ENCODE assay signal across 9 mouse cellular contexts in the genomic region with DNA sequence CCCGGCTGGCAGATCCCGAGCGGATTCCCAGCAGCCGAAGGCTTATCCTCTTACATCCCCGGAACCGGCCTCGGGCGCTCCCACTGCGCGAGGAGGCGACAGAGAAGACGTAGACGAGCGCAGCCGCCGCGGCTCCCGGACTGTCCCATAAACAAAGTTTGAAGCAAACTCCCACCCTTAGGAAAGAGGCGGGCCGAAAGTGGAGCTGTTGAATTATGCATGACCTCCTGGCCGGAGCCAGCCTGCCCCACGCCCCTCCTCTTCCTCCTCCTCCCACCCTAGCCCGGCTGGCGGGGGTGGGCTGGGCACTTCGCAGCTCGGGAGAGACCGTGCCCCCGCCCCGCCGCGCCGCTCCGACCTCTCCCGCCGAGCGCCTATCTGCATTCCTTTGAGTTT. TPM values are rescaled to one million over a fixed set of nuclear protein-coding genes. Genes with fewer than 3 reads are reported as not detected.
A peak's percentile ranks its signal among the peaks of the same experiment; 100 is the strongest.
DNase-seq lines count a peak whose midpoint lies in the region; ATAC-seq and TF ChIP-seq lines count a peak whose summit lies in the region.
"Had no signal": no experiment of that assay in that cellular context is flagged by ENCODE, and none has a peak within 500 bp of the region (broad histone marks: within the 10 kb centered on the region; RNA-seq: fewer than 3 reads in every experiment).

A gene (minus strand): TSS at position 251 of the 396 bp plus-strand sequence.

- H3K27me3 ChIP-seq in CH12.LX (replicated peaks): no peaks in the 10 kb centered on the region
- no peaks in the 10 kb centered on the region for H3K27me3 ChIP-seq in forebrain, embryonic 15.5 days
- H3K27me3 ChIP-seq in heart, postnatal 0 days (ENCODE audit: control insufficient read depth, insufficient read depth, low read length): no peaks in the 10 kb centered on the region
- H3K27me3 ChIP-seq in liver, postnatal 0 days (ENCODE audit: insufficient read depth, low read length): peaks cover 28% of the 10 kb centered on the region

- peaks cover 0 to 24% of the 10 kb centered on the region in 2 experiments for H3K36me3 ChIP-seq in CH12.LX (replicated peaks in 1 of 2; ENCODE audit: control insufficient read depth in 1 of 2, insufficient read depth in 1 of 2, low read length in 1 of 2)
- no peaks in the 10 kb centered on the region for H3K36me3 ChIP-seq in forebrain, embryonic 15.5 days
- H3K36me3 ChIP-seq in heart, postnatal 0 days (replicated peaks; ENCODE audit: control insufficient read depth, insufficient read depth, low read length): no peaks in the 10 kb centered on the region
- H3K36me3 ChIP-seq in liver, postnatal 0 days (replicated peaks; ENCODE audit: insufficient read depth, low read length): no peaks in the 10 kb centered on the region

- H3K27ac ChIP-seq in CH12.LX (ENCODE audit: insufficient read depth, low read depth): peak within 1 kb of the TSS; percentile 22
- peak within 1 kb of the TSS; percentile 52 for H3K27ac ChIP-seq in forebrain, embryonic 15.5 days (replicated peaks)
- H3K27ac ChIP-seq in heart, postnatal 0 days (ENCODE audit: low read depth): peak within 1 kb of the TSS; percentile 100
- H3K27ac ChIP-seq in liver, postnatal 0 days (ENCODE audit: low read depth): peak within 1 kb of the TSS; percentile 86
- H3K27ac ChIP-seq in olfactory bulb, adult 2 months (ENCODE audit: insufficient read depth, low read depth, low read length): no peak within 1 kb of the TSS

- peak; percentile 91 for DNase-seq in CH12.LX (ENCODE audit: extremely low read depth)
- DNase-seq in cerebellum, adult 11 months: peak; percentile 16
- DNase-seq in heart, postnatal 0 days (ENCODE audit: low spot score): peak; percentile 98
- peak; percentile 28 for DNase-seq in large intestine, adult 2 months (ENCODE audit: low read depth, low spot score)
- DNase-seq in liver, postnatal 0 days: peak; percentile 80
- DNase-seq in thymus, postnatal 14 days: peak; percentile 6

- in situ Hi-C loops in CH12.LX (cut with MboI; ENCODE audit: low pct_ligation_motif_present, low pct_unique_long_range_greater_than_20kb, low sequenced_read_pairs): loop anchor here (5.0 kb wide), 1 partner anchor 103 kb away; no protein-coding TSS in a partner anchor

- 0 out of 2 replicates have a peak, but pooled peaks have one; percentile 6 for TF ChIP-seq EP300 in CH12.LX (IDR thresholded peaks at IDR 0.05; ENCODE audit: low read length)
- no peak; the same call in 1 of the 2 replicates for TF ChIP-seq EP300 in heart, postnatal 0 days (IDR thresholded peaks at IDR 0.05; ENCODE audit: low read depth)
- TF ChIP-seq EP300 in liver, postnatal 0 days (IDR thresholded peaks at IDR 0.05; ENCODE audit: low read depth): no peak

- dilution Hi-C loops in CH12.LX (cut with MboI; ENCODE audit: extremely low pct_ligation_motif_present, extremely low pct_unique_long_range_greater_than_20kb, low sequenced_read_pairs): no loop called here

- H3K4me2 ChIP-seq in CH12.LX (ENCODE audit: insufficient read depth, low read depth, poor library complexity, severe bottlenecking): peak within 1 kb of the TSS; percentile 38
- H3K4me2 ChIP-seq in forebrain, embryonic 15.5 days (replicated peaks): peak within 1 kb of the TSS; percentile 84
- H3K4me2 ChIP-seq in heart, postnatal 0 days (ENCODE audit: low read depth, low read length): peak within 1 kb of the TSS; percentile 70
- H3K4me2 ChIP-seq in liver, postnatal 0 days (ENCODE audit: low read depth, low read length): peak within 1 kb of the TSS; percentile 72

- peak; percentile 73 for TF ChIP-seq POLR2A in CH12.LX (IDR thresholded peaks at IDR 0.05; ENCODE audit: low read depth, low read length)
- peak; percentile 33; the same call in 1 of the 2 replicates for TF ChIP-seq POLR2A in olfactory bulb, adult 2 months (IDR thresholded peaks at IDR 0.05; ENCODE audit: insufficient read depth, low read depth, low read length)

- peaks cover 38% of the 10 kb centered on the region for H3K79me2 ChIP-seq in CH12.LX (replicated peaks; ENCODE audit: control insufficient read depth, extremely low read depth, insufficient read depth, poor library complexity, severe bottlenecking)

- H3K4me1 ChIP-seq in CH12.LX (ENCODE audit: control insufficient read depth in 1 of 2, insufficient read depth in 2 of 2): peaks cover under 1 to 36% of the 10 kb centered on the region in 2 experiments; a peak in 2 of 4 replicates
- peaks cover 9% of the 10 kb centered on the region for H3K4me1 ChIP-seq in forebrain, embryonic 15.5 days
- H3K4me1 ChIP-seq in heart, postnatal 0 days (ENCODE audit: control insufficient read depth, insufficient read depth): peaks cover 27% of the 10 kb centered on the region
- no peaks in the 10 kb centered on the region for H3K4me1 ChIP-seq in liver, postnatal 0 days (ENCODE audit: insufficient read depth)
- H3K4me1 ChIP-seq in olfactory bulb, adult 2 months (ENCODE audit: control insufficient read depth, insufficient read depth, low read length): peaks cover 12% of the 10 kb centered on the region

- H3K9ac ChIP-seq in CH12.LX (ENCODE audit: insufficient read depth, low read depth): peak within 1 kb of the TSS; percentile 85
- H3K9ac ChIP-seq in forebrain, embryonic 15.5 days (replicated peaks): peak within 1 kb of the TSS; percentile 63
- H3K9ac ChIP-seq in heart, postnatal 0 days (replicated peaks; ENCODE audit: low read depth, low read length): peak within 1 kb of the TSS; percentile 92
- peak within 1 kb of the TSS; percentile 68 for H3K9ac ChIP-seq in liver, postnatal 0 days (replicated peaks)

- 0% methylated on average over 36 of the region's 36 CpGs for WGBS in forebrain, embryonic 15.5 days
- 0% methylated on average over 35 of the region's 36 CpGs for WGBS in heart, postnatal 0 days
- under 1% methylated on average over 36 of the region's 36 CpGs for WGBS in large intestine, adult 2 months
- WGBS in liver, postnatal 0 days (ENCODE audit: insufficient replicate concordance): under 1% methylated on average over 33 of the region's 36 CpGs
- WGBS in olfactory bulb, adult 2 months: under 1% methylated on average over 36 of the region's 36 CpGs

- TF ChIP-seq CTCF in CH12.LX (conservative IDR thresholded peaks at IDR 0.05 in 1 of 2, IDR thresholded peaks at IDR 0.05 in 1 of 2; ENCODE audit: low read depth in 2 of 2, low read length in 2 of 2): no peak
- no peak for TF ChIP-seq CTCF in heart, postnatal 0 days (IDR thresholded peaks at IDR 0.05; ENCODE audit: low read depth)
- no peak for TF ChIP-seq CTCF in liver, postnatal 0 days (IDR thresholded peaks at IDR 0.05; ENCODE audit: low read depth)
- TF ChIP-seq CTCF in olfactory bulb, adult 2 months (IDR thresholded peaks at IDR 0.05; ENCODE audit: insufficient read depth, low read depth, low read length): no peak

- peak within 1 kb of the TSS; percentile 43 to 82 (median 78) for H3K4me3 ChIP-seq in CH12.LX (replicated peaks in 1 of 3; ENCODE audit: low read depth in 2 of 3, low read length in 2 of 3, poor library complexity in 1 of 3)
- peak within 1 kb of the TSS; percentile 53 for H3K4me3 ChIP-seq in forebrain, embryonic 15.5 days
- peak within 1 kb of the TSS; percentile 92 for H3K4me3 ChIP-seq in heart, postnatal 0 days (ENCODE audit: low read depth, low read length)
- peak within 1 kb of the TSS; percentile 68 for H3K4me3 ChIP-seq in liver, postnatal 0 days (ENCODE audit: low read depth, low read length)
- H3K4me3 ChIP-seq in olfactory bulb, adult 2 months (ENCODE audit: insufficient read depth, low read depth, low read length): peak within 1 kb of the TSS; percentile 56

- no peaks in the 10 kb centered on the region for H3K9me3 ChIP-seq in CH12.LX (replicated peaks; ENCODE audit: low read length)
- no peaks in the 10 kb centered on the region for H3K9me3 ChIP-seq in forebrain, embryonic 15.5 days
- H3K9me3 ChIP-seq in heart, postnatal 0 days (replicated peaks; ENCODE audit: control insufficient read depth, low read length): no peaks in the 10 kb centered on the region
- no peaks in the 10 kb centered on the region for H3K9me3 ChIP-seq in liver, postnatal 0 days (ENCODE audit: low read length)

- no peak; the same call in 1 of the 2 replicates for TF ChIP-seq RAD21 in CH12.LX (IDR thresholded peaks at IDR 0.05; ENCODE audit: low read depth, low read length)

- ATAC-seq in forebrain, embryonic 15.5 days (replicated peaks): peak; percentile 88
- ATAC-seq in heart, postnatal 0 days (ENCODE audit: insufficient read depth, low read depth): peak; percentile 96
- ATAC-seq in liver, postnatal 0 days: peak; percentile 94

TF ChIP-seq in CH12.LX, 34 proteins besides CTCF, POLR2A, EP300 and RAD21:
- peak; percentile 27; the same call in 1 of the 2 replicates for TF ChIP-seq NELFE (IDR thresholded peaks at IDR 0.05; ENCODE audit: low read depth, low read length)
- peak; percentile 70 for TF ChIP-seq NRF1 (IDR thresholded peaks at IDR 0.05; ENCODE audit: low read depth, low read length)
- peak; percentile 70; the same call in 1 of the 2 replicates for TF ChIP-seq ZMIZ1 (IDR thresholded peaks at IDR 0.05; ENCODE audit: low read depth, low read length)
- TF ChIP-seq ELF1 (IDR thresholded peaks at IDR 0.05; ENCODE audit: low read depth, low read length): peak; percentile 48
- no peak for TF ChIP-seq TCF12 (IDR thresholded peaks at IDR 0.05; ENCODE audit: low read depth, low read length)
- TF ChIP-seq MYC (IDR thresholded peaks at IDR 0.05; ENCODE audit: low read depth, low read length): no peak
- TF ChIP-seq IRF4 (IDR thresholded peaks at IDR 0.05; ENCODE audit: low read depth, low read length): peak; percentile 9; the same call in 1 of the 2 replicates
- peak; percentile 37; the same call in 1 of the 2 replicates for TF ChIP-seq SIN3A (IDR thresholded peaks at IDR 0.05; ENCODE audit: low read length)
- no peak for TF ChIP-seq MAX (IDR thresholded peaks at IDR 0.05; ENCODE audit: low read length)
- TF ChIP-seq RCOR1 (conservative IDR thresholded peaks at IDR 0.05; ENCODE audit: low read depth, low read length): 0 out of 2 replicates have a peak, but pooled peaks have one; percentile 15
- TF ChIP-seq UBTF (IDR thresholded peaks at IDR 0.05; ENCODE audit: low read depth, low read length): 0 out of 2 replicates have a peak, but pooled peaks have one; percentile 9
- peak; percentile 75 for TF ChIP-seq MAZ (IDR thresholded peaks at IDR 0.05; ENCODE audit: low read depth, low read length)
- no peak for TF ChIP-seq MAFK (IDR thresholded peaks at IDR 0.05; ENCODE audit: insufficient replicate concordance, low read length)

RNA-seq across cellular contexts. Expression of the gene that starts here (rescaled TPM):
- total RNA-seq in CH12.LX (2012; rRNA removed) (8.3 and 12.8 TPM in 2 replicates), CH12.LX (2014; rRNA removed) (14.8 and 16.2 TPM in 2 replicates)
- 13.3 and 13.5 TPM in 2 replicates for polyA plus RNA-seq in CH12.LX (2012; ENCODE audit: insufficient read length, low read depth)
- 10.7 TPM in 2 replicates for polyA plus RNA-seq in forebrain, embryonic 15.5 days (2015; fragmentation: Nextera tagmentation; extraction: Ambion mirVana)
- total RNA-seq in heart, postnatal 0 days (2014; rRNA removed; ENCODE audit: low replicate concordance): 88.9 and 90.9 TPM in 2 replicates
- polyA plus RNA-seq in heart, postnatal 0 days (2015; fragmentation: Nextera tagmentation; extraction: Ambion mirVana): 24.9 and 26.1 TPM in 2 replicates
- 4.0 and 7.9 TPM in 2 replicates for polyA plus RNA-seq in large intestine, adult 2 months (2012; rRNA removed)
- polyA plus RNA-seq in liver, postnatal 0 days (2015; fragmentation: Nextera tagmentation; extraction: Ambion mirVana): 2.7 TPM in 2 replicates
- not detected in 2 replicates for polyA plus RNA-seq in olfactory bulb, adult 2 months (2012; ENCODE audit: insufficient read depth, insufficient read length, low replicate concordance, missing spikeins)
- total RNA-seq: MEL had no signal

Comparison
In these comparisons a context has a peak if more than half of its experiments do, and no peak if none do; other contexts are left out.
1. DNase-seq: peak in every context shown above with its lines; median percentile 98 in heart, postnatal 0 days; 91 in CH12.LX; 80 in liver, postnatal 0 days; 28 in large intestine, adult 2 months; 16 in cerebellum, adult 11 months; 6 in thymus, postnatal 14 days.